Mouse (Mus musculus) hindbrain, embryonic 16.5 days (tissue): ENCODE measurements around the gene Tamm41. TPM values are rescaled to one million over a fixed set of nuclear protein-coding genes. Genes with fewer than 3 reads are reported as not detected.

Source experiments
- ATAC-seq: fragments of 200-750 bp; cut with Nextera tagmentation; 2 replicates; pipeline ENCODE4 v1.8.0; 2017; ENCODE audit warnings: moderate TSS enrichment, moderate library complexity
- H3K27ac ChIP-seq: fragments of 300-500 bp; sonication (generic); 2 replicates; pipeline ENCODE4 v1.5.1; 2014; ENCODE audit warnings: low read depth, mild to moderate bottlenecking, control low read depth, low read length, moderate library complexity
- H3K27me3 ChIP-seq: fragments of 300-500 bp; sonication (generic); replicated peaks from 2 replicates; pipeline ENCODE4 v1.6.1; 2014; ENCODE audit warnings: low read length; ENCODE audit not compliant: control insufficient read depth, insufficient read depth
- H3K36me3 ChIP-seq: fragments of 300-500 bp; sonication (generic); 2 replicates; pipeline ENCODE4 v1.6.1; 2014; ENCODE audit warnings: mild to moderate bottlenecking, low read length, moderate library complexity, mixed read lengths; ENCODE audit not compliant: control insufficient read depth, insufficient read depth
- H3K4me1 ChIP-seq: fragments of 300-500 bp; sonication (generic); 2 replicates; pipeline ENCODE4 v1.6.1; 2014; ENCODE audit warnings: low read depth, low read length; ENCODE audit not compliant: control insufficient read depth, insufficient read depth
- H3K4me2 ChIP-seq: fragments of 300-500 bp; sonication (generic); 2 replicates; pipeline ENCODE4 v1.6.1; 2014; ENCODE audit warnings: mild to moderate bottlenecking, low read length, control low read depth, moderate library complexity
- H3K4me3 ChIP-seq: fragments of 300-500 bp; sonication (generic); 2 replicates; pipeline ENCODE4 v1.5.1; 2014; ENCODE audit warnings: mild to moderate bottlenecking, low read length, control low read depth, moderate library complexity
- H3K9ac ChIP-seq: fragments of 300-500 bp; sonication (generic); 2 replicates; pipeline ENCODE4 v1.6.1; 2014; ENCODE audit warnings: low read depth, mild to moderate bottlenecking, control low read depth, low read length, moderate library complexity
- H3K9me3 ChIP-seq: fragments of 300-500 bp; sonication (generic); 2 replicates; pipeline ENCODE4 v1.6.1; 2014; ENCODE audit warnings: mild to moderate bottlenecking, low read length, moderate library complexity; ENCODE audit not compliant: control insufficient read depth
- WGBS: fragments of 180-500 bp; shearing (Covaris S2); extraction: QIAGEN DNeasy Blood & Tissue Kit; methylation state at CpG from one replicate; pipeline ENCODE4 v1.1.7; 2014; 5-methylcytosine and 5-hydroxymethylcytosine counted together
- polyA plus RNA-seq: library from polyadenylated mRNA; unstranded; fragments of >200 nt; fragmentation: Nextera tagmentation; extraction: Ambion mirVana; gene quantifications from 2 replicates; pipeline ENCODE4 v1.2.1, GENCODE M21; 2015

Tamm41 gene
- polyA plus RNA-seq, 1 experiment from 2014 or later, result 48.6 TPM

DNA sequence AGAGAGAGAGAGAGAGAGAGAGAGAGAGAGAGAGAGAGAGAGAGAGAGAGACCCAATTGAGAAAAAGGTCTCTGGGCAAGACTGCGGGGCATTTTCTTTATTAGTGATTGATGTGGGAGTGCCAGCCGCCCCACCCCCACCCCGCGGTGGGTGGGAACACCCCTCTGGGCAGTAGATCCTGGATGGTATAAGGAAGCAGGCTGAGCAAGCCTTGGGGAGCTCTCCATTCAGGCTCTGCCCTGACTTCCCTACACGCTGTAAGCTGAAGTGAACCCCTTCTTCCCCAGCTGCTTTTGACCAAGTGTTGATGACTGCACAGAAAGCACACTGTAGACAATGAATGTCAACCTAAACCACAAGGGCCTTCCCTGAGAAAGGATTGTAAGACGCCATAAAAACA is 67.3 kb downstream of the Tamm41 start:
- WGBS, result 14% methylated on average over 6 of the region's 6 CpGs
- no peak overlapping the region for H3K9ac ChIP-seq
- no peak overlapping the region for H3K27ac ChIP-seq
- peak overlapping the region; percentile 94 for H3K4me2 ChIP-seq
- no peaks in the 10 kb centered on the region for H3K27me3 ChIP-seq
- peak overlapping the region; percentile 78 for H3K4me3 ChIP-seq
- no peak for ATAC-seq
- H3K4me1 ChIP-seq, result peaks cover 11% of the 10 kb centered on the region
- no peaks in the 10 kb centered on the region for H3K9me3 ChIP-seq
- no peaks in the 10 kb centered on the region for H3K36me3 ChIP-seq

DNA sequence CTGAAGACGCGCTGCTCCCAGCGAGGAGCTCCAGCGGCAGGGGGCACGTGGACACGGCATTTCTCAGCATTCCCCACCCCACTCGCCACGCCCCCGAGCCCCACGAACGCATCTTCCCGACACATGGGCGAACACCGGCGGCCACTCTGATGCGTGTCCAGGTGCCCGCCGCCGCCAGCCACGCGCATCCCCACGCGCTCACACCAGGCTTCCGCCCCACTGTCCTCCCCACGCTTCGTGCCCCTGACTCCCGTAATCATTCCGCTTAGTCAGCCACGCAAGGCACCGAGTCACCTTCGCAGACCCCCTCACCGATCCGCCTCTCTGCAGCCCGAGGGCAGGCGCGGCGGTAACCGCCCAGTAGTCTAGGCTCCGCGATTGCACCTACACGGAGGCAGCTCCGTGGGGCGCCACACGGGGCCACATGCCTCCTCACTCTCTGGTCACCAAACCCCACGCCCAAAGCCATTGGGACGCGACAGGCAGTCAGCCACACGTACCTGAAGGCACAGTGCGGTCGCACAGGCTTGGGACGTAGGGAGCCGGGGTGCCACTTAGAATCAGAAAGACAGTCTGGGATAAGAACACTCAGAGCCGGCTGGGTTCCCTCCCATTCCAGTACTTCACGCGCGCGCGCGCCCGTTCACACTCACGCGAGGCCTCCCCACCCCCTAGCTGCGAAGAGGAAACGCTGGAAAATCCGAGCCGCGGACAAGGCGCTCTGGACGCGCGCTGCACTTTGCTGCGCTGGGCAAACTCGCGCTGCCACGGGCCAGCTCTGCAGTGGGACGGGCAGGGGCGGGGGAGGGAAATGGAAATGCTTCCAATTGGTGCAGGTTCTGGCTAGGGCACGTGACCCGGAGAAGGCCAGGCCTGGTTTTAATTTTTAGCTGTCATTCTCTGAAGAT is 68.2 kb downstream of the Tamm41 start, which contains the start of gene Vgll4:
Vgll4 (minus strand) TSS at position 782 of the 908 bp plus-strand sequence.
- H3K36me3 ChIP-seq, result no peaks in the 10 kb centered on the region
- H3K27ac ChIP-seq, result peak within 1 kb of the TSS; percentile 81
- peak; percentile 66 for ATAC-seq
- WGBS, result under 1% methylated on average over 79 of the region's 79 CpGs
- H3K4me1 ChIP-seq, result peaks cover 11% of the 10 kb centered on the region
- peak within 1 kb of the TSS; percentile 85 for H3K9ac ChIP-seq
- peak within 1 kb of the TSS; percentile 78 for H3K4me3 ChIP-seq
- peak within 1 kb of the TSS; percentile 94 for H3K4me2 ChIP-seq
- H3K9me3 ChIP-seq, result no peaks in the 10 kb centered on the region
- no peaks in the 10 kb centered on the region for H3K27me3 ChIP-seq

DNA sequence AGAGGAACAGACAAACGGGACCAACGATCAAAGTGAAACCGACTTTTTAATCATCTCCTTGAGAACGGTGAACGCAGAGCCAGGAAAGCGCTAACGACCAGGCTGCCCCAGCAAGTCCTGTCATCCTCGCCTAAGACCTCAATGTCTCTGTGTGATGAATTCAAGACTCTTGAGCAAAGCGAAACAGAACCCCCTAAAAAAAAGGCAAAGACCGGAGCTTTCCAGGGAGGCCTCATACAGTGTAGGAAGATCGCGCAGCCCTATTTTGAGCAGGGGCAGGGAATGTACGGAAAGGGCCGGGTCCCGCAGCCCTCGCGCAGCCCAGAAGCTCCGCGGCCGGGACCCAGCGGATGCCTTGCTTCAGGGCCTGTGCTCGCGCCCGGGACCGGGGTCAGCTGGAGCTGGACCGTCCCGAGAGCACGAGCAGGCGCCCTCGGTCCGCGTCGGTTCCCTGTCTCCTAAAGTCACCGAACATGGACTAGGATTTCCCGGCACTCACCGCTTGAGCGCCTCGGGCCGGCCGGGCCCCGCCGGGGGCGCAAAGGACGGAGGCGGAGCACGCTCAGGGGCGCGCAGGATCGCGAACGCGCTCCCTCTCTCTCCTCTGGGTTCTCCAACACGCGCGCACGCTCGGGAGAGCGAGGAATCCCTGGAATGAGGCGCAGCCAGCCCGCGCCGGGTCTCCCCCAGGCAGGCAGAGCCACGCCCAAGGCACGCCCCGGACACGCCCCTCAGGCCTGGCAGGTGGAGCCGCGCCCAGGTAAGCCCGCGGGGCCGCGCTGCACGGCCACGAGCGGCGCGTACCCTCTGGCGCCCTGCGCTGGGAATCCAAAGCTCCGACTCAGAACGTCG is 69.1 kb downstream of the Tamm41 start:
- ATAC-seq, result peak; percentile 84
- peak overlapping the region; percentile 94 for H3K4me2 ChIP-seq
- WGBS, result under 1% methylated on average over 71 of the region's 82 CpGs
- peak overlapping the region; percentile 81 for H3K27ac ChIP-seq
- H3K4me3 ChIP-seq, result peak overlapping the region; percentile 78
- H3K4me1 ChIP-seq, result peaks cover 11% of the 10 kb centered on the region
- H3K9ac ChIP-seq, result peak overlapping the region; percentile 85
- H3K36me3 ChIP-seq, result no peaks in the 10 kb centered on the region
- no peaks in the 10 kb centered on the region for H3K9me3 ChIP-seq
- no peaks in the 10 kb centered on the region for H3K27me3 ChIP-seq

DNA sequence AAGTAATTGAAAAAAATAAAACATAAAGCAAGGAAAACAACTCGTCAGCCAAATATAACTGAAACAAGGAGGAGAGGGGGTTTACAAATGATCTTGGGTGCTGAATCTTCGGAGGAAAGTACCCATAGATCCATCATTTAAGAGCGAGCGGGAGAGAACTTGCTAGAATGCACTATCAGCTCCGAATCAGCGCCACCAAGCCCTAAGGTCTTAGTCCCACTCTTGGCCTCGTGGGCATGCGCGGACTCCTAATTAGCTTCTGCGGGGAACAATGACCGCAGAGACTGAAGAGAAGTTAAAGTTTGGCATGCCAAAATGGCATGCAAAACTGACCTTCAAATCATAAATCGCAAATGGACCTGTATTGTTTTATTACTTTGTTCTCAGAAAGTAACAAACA is 70.1 kb downstream of the Tamm41 start:
- Histone ChIP-seq H3K27me3 (no peaks in the 10 kb centered on the region), H3K27ac (no peak overlapping the region), H3K4me2 (peak overlapping the region; percentile 94), H3K36me3 (no peaks in the 10 kb centered on the region), H3K9me3 (no peaks in the 10 kb centered on the region), H3K4me3 (peak overlapping the region; percentile 78), H3K9ac (no peak overlapping the region), H3K4me1 (peaks cover 11% of the 10 kb centered on the region)
- ATAC-seq, result no peak
- 40% methylated on average over 12 of the region's 12 CpGs for WGBS

DNA sequence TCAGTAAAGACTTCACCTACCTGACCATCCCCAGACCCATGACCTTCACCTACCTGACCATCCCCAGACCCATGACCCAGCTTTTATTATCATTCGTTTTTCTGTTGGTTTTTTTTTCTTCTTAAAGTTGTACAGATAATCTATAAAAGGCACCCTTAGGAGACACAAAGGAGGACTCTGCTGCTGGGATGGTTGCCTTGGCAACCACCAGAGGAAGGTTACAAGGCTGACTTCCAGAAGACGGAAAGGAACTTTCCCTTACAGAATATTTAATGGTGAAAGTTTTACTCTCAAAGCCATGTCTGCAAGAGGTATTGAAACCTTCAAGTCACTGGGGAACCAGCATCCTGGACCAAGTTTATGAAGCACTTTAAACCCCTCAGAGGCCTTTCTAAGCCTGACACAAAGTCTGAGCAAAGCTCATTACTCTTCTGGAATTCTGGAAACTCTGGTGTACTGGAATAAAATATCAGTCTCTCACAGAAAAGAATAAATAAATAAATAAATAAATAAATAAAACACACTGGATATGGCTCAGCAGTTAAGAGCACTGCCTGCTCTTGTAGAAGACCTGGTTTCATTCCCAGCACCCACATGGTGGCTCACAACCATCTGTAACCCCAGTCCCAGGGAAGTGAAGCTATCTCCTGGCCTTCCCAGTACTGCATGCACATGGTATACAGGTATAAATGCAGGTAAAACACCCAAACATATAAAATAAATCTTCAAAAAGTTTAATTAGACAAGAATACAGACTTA is 71.1 kb downstream of the Tamm41 start:
- ATAC-seq, result no peak
- Histone ChIP-seq H3K27me3 (no peaks in the 10 kb centered on the region), H3K4me1 (peaks cover 11% of the 10 kb centered on the region), H3K4me3 (no peak overlapping the region), H3K4me2 (no peak overlapping the region), H3K27ac (no peak overlapping the region), H3K9me3 (no peaks in the 10 kb centered on the region), H3K36me3 (no peaks in the 10 kb centered on the region), H3K9ac (no peak overlapping the region)
- WGBS, result 27% methylated on average over 2 of the region's 2 CpGs

DNA sequence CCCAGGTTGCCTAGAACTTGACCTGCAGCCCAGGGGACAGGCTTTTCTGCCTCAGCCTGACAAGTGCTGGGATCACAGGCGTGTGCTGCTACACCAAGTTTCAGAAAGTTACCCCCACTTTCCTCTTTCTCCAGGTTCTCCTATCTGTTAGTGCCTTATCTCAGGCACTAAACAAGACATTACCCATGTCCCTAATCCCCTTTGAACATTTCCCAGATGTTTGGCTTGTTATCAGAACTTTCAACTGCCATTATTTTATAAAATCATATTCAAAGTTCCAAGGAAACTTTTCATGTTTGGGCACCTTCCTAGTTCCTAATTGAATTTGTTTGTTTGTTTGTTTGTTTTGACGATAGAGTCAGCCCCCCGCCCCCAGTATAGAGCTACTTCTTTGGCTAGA is 71.9 kb downstream of the Tamm41 start:
- Histone ChIP-seq H3K4me3 (no peak overlapping the region), H3K9me3 (no peaks in the 10 kb centered on the region), H3K4me2 (no peak overlapping the region), H3K4me1 (peaks cover 11% of the 10 kb centered on the region), H3K27me3 (no peaks in the 10 kb centered on the region), H3K9ac (no peak overlapping the region), H3K36me3 (no peaks in the 10 kb centered on the region), H3K27ac (no peak overlapping the region)
- 90% methylated on average over 3 of the region's 3 CpGs for WGBS
- no peak for ATAC-seq

DNA sequence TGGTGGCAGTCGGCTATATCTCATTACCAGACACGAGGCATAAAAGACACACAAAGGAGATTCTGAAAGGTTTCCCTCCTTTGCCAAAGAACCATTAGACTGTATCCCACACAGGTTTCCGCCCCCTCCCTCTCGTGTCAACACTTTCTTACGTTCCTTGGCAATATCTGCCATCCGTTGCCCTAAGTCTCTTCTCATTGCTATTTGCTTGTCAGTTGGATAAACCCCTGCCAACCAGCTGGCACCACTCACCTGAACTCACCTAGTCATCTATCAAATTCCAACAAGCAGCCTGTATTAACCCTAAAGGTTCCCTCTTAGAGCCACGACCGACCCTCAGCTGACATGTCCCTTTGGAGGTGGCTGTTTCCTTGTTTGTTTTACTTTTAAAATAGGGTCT is 72.3 kb downstream of the Tamm41 start:
- H3K4me3 ChIP-seq, result no peak overlapping the region
- H3K4me1 ChIP-seq, result peaks cover 11% of the 10 kb centered on the region
- H3K27me3 ChIP-seq, result no peaks in the 10 kb centered on the region
- no peaks in the 10 kb centered on the region for H3K36me3 ChIP-seq
- H3K9ac ChIP-seq, result no peak overlapping the region
- no peak overlapping the region for H3K4me2 ChIP-seq
- no peaks in the 10 kb centered on the region for H3K9me3 ChIP-seq
- no peak for ATAC-seq
- H3K27ac ChIP-seq, result no peak overlapping the region
- 79% methylated on average over 8 of the region's 8 CpGs for WGBS

DNA sequence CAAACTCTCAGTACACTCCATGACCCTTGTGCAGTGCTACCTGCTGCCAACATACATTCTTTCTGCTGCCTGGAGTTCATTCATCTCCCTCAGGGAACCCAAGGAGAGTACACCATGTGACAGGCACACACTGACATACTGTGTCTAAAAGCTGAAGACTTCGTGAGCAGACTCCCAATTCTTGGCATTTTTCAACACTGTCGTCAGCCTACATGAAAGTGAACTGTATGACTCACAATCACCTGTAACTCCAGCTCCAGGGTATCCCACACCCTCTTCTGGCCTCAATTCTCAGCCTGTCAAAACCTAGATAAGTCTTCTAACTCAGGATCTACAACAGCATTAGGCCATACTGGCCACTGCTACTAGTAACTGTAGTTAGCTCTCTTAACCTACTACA is 73.4 kb downstream of the Tamm41 start:
- no peaks in the 10 kb centered on the region for H3K36me3 ChIP-seq
- no peak for ATAC-seq
- no peak overlapping the region for H3K4me3 ChIP-seq
- H3K27me3 ChIP-seq, result no peaks in the 10 kb centered on the region
- peaks cover 5% of the 10 kb centered on the region for H3K4me1 ChIP-seq
- H3K27ac ChIP-seq, result no peak overlapping the region
- H3K4me2 ChIP-seq, result no peak overlapping the region
- WGBS, result 80% methylated on average over 2 of the region's 2 CpGs
- H3K9me3 ChIP-seq, result no peaks in the 10 kb centered on the region
- H3K9ac ChIP-seq, result no peak overlapping the region
